Mouse (Mus musculus) embryonic fibroblast, embryonic 13.5 days (primary cell): ENCODE measurements around the gene Anxa1.

Experiments
- CTCF ChIP-seq: IDR thresholded peaks from 2 replicates; pipeline ENCODE4 v1.5.1; 2011; ENCODE audit warnings: mild to moderate bottlenecking, control low read depth, low read length, moderate library complexity, borderline replicate concordance; ENCODE audit not compliant: insufficient read depth
- POLR2A ChIP-seq: IDR thresholded peaks from 2 replicates; pipeline ENCODE4 v1.6.1; 2011; ENCODE audit warnings: low read depth, mild to moderate bottlenecking, control low read depth, low read length, moderate library complexity

DNA sequence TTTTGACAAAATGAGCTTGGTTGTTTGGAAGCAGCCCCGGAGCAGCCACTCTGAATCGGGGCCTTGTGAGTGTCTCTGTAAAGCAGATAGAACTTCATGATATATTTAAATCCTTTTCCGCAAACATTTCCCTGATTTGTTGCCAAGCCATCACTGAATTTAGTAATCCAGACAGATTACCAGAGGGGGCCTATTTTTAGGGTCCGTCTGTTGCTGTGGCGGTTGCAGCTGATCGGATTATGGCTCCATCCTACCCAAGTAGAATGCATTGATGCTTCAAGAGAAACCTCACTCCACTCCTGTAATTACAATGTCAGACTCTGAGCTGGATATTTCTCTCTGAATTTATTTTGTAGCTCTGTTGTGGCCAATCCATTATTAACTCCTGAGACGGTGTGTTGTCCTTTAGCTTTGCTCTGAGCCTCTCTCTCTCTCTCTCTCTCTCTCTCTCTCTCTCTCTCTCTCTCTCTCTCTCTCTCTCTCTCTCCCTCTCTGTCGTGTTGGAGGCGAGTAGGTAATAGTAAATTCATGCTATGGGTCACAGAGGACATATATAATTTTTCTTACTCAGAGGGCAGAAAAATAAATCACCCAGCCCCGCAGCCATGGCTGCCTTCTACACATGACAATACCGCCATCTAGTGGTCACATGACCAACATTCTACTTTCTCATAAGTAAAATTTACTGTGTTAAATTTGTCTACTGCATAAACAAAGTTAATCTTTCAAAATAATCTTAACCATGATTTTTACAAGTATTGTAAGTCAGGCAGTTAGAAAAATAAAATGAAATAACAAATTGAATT lies 46.0 kb downstream of the Anxa1 start:
- TF ChIP-seq CTCF (no peak), POLR2A (no peak)
